Mouse (Mus musculus): ENCODE measurements around the gene Btg1-ps1.
"Not testable (repeated sequence)": the region's sequence is repeated elsewhere in the genome, so short reads cannot be mapped to it uniquely, and the experiment has no call there.

The Btg1-ps1 gene

DNA sequence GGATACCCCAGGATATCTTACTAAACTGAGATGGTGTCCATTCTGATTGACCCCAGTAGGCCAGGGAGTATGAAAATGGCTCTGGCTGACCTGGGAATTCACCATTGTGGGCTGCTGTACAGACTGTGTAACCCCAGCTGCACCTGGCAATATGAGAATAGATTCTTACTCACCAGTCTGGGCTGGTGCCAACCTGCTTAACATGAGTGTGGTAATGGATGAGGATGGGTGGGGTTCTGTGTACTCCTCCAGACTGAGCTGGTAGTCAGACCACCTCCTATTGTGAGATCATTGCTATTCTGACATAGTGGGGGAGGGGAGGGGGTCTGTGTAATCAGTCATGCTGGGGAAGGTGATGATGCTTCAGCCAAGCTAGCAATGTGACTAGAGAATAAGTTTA lies at the start of gene Btg1-ps1:
Gene Btg1-ps1 (minus strand): TSS at position 219 of the 400 bp plus-strand sequence.
- not testable (repeated sequence) for DNase-seq (ENCODE audit: low spot score)

- no peak for DNase-seq (ENCODE audit: low spot score)
These were observed 47.6 kb upstream of the Btg1-ps1 start, which contains the start of gene Rhox10 for GRCm38 (mm10) chrX:38066175-38066574. TSS of gene Rhox10 (plus strand) at chrX:38066475.

DNA sequence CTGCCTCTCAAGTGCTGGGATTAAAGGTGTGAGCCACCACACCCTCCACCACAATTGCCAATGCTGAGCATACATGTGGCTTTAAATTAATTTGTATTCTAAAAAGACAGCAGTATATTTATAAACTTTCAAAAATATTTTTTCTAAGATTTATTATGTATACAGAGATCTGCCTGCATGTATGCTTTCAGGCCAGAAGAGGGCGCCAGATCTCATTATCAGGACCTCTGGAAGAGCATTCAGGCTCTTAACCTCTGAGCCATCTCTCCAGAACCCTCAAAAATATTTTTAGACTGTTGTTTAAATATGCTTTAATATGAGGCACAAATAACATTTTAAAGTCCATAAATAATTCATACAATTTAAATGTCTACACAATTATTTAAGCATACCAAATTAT lies 42.9 kb upstream of the Btg1-ps1 start:
- peak; percentile 49 for DNase-seq (ENCODE audit: low spot score)

GRCm38 (mm10) chrX:38043014-38043413 lies 24.4 kb upstream of the Btg1-ps1 start, which contains the start of gene Btg1-ps2:
TSS of gene Btg1-ps2 (minus strand) at chrX:38043114.
- not testable (repeated sequence) for DNase-seq (ENCODE audit: low spot score)

DNA sequence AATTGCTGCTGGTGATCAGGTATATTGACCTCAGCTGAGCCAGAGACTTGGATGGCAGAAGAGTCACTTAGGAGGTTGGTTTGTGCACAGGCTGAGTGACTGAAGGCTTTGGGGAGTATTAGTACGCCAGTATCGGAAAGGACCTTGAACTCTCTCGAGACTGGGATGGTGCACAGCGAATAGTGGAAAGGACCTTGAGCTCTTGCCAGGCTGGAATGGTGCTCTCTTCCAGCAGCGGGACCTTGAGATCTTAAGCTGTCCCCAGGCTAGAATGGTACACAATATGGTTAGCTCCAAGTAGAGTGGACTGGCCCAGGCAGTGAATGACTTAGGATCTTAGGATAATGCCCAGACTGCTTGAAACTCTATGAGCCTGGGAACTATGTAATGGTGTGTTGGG lies 21.1 kb upstream of the Btg1-ps1 start:
- DNase-seq (ENCODE audit: low spot score), result no peak

GRCm38 (mm10) chrX:38033841-38034240 lies 15.2 kb upstream of the Btg1-ps1 start:
- DNase-seq (ENCODE audit: low spot score), result no peak

DNA sequence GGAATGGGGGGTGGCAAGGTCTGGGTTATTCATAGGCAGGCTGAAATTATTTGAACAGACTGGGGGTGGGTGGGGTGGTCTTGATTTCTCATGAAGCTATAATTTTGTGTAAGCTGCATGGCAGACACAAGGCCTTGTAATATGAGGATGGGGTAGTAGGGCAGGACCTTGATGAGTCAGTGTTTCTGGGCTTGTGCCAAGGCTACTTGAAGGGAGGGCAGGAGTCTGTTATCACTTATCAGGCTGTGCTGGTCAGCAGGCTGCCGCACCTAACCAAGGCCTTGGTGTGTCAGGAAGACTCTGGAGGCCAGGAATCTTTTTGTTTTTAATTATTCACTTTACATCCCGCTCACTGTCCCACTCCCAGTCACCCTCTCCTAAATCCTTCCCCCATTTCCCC lies 9.9 kb downstream of the Btg1-ps1 start:
- no peak for DNase-seq (ENCODE audit: low spot score)
